Mouse (Mus musculus) frontal cortex, adult (tissue): ENCODE data around the gene Thada.

Source experiments
- ATAC-seq: cut with Nextera tagmentation; 2 replicates; pipeline ENCODE4 v1.9.2; 2017; ENCODE audit warnings: mild to moderate bottlenecking, moderate library complexity, mixed read lengths; ENCODE audit not compliant: low TSS enrichment

The Thada gene

GRCm38 (mm10) chr17:84147183-84148108 is 318.6 kb downstream of the Thada start:
- no peak for ATAC-seq

DNA sequence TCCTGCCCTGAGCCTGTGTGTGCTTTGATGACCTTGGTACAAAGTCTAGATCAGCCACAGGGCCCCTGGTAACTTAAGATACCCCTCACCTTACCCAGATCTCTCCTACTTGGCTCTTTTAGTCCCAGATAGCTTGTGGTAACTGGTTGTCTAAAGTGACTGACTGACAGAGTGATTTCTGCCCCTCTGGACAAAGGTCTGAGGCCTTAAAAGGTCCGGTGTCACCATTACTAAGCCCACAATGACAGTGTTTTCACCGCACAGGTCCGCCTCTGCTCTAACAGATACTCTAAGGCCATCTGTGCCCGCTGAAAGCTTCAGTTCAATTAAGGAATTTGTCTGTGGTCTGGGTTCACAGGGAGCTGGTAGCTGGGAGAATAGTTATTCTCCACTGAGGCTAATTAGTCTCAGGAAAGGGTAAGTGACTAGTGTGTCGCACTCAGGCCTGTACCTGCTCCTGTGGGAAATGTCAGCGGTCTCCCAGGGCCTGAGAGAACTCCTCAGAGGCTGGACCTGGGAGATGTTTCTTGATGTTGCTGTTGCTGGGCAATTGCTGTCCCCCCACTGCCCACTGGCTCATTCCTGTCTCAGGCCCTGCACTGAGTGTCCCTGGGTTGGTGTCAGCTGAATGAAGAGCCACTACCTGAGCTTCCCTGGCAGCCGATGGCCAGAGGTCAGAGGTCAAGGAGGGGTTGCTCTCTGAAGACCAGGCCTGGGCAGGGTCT is 319.4 kb downstream of the Thada start:
- ATAC-seq = no peak

DNA sequence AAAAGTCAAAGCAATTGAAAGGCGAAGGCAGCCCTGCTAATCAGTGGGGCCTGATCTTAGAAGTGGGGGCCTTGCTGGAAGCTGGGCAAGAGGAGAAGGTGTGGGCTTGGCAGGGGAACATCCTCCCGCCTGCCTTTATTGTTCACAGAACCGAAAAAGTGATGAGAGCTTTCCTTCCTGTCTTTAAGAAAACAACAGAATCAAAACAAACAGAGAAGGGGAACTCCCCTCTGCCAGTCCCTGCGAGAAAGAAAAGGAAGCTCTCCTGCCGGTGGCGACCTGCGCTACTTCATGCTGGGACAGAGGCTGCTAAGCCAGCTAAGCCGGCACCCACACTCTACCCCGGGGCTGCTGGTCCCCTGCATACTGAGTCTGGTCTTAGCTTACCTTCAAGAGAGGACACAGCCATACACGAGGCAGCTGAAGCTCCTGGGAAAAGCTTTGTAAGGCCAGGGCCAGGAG is 320.1 kb downstream of the Thada start:
- no peak for ATAC-seq

- ATAC-seq = no peak
Observed at GRCm38 (mm10) chr17:84144762-84145599, 321.0 kb downstream of the Thada start.

DNA sequence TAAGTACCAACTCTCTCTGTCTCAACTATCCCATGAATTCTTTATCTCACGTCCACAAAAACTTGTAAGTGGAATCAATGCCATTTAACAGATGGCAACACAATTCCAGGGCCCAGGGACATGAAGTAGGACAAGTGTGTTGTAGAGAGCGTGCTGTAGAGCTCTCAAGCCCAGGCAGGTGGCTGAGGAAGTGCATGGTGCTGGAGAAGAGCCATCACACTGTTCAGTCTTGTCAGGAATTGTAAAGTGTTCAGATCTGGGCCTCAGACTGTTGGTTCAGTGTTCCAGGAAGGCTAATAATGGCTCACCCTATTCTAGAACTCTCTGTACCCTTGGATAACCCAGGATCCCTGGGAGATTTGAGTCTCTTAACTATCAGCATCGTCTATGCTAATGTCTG is 321.9 kb downstream of the Thada start:
- no peak for ATAC-seq

DNA sequence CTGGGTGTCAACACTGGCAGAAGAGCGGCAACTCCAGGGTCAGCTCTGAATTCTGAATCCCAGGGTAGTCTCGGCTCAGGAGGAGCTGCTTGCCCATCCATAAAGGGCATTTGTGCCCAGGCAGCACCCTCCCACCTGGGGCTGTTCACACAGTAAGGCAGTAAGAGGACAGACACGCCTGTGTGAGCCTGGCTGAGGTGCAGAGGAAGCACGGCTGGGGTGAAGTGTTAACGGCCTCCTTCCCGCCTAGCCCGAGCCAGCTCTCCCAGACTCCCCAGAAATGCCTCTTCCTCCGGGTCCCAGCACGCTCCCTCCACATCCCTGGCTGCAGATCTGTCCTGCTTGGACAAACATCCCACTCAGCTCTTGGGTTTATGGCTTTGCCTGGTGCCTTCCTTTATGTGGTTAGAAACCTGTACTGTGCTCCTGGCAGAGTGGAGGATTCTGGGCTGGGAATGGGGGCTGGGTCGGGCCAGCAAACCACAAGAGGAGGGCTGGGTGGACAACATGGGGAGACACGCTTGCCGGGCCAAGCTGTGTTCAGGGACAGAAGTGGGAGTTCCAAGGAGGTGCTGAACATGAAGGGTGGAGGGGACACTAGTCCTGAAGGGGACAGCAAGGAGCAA is 322.7 kb downstream of the Thada start:
- ATAC-seq = no peak

DNA sequence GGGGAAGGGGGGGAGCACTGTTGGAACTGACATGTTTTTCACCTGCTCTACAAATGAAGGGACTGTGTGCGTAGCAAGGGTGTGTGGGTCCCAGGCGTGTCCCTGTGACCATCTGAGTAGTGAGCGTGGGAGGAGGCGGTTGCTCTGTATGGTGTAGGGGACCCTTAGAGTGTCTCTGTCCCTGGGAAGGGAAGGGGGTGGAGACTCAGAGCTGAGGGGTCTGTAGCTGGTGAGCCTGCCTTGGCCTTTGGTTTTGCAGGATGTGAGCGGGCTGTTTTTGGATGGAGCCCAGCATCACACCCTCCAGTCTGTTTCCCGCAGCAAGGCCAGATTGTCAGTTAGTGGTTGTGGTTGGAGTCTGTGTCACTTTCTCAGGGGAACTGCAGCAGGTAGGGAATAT is 324.3 kb downstream of the Thada start:
- ATAC-seq = no peak

GRCm38 (mm10) chr17:84140822-84141507 is 325.0 kb downstream of the Thada start:
- peak; percentile 48; the same call in 1 of the 2 replicates for ATAC-seq
